Comparison of ENCODE assay signal across 8 mouse cellular contexts in the genomic region with DNA sequence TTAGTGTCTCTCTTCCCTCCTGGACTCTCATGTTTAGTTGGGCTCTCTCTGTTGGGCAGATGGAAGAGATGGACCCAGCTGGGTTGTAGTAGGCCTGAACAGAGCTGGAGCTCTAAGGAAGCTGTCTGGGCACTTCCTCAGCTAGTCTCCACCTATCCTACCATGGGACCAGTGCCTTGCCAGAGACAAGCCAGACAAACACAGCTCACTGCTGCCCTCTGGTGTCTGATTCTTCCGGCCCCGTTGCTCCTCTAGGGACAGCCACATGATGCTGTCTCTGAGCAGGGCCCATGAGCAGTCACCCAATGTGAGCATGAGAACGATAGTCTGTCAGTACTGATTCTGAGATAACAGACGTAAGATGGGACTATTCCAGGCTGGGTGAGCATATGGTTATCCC. TPM values are rescaled to one million over a fixed set of nuclear protein-coding genes. Genes with fewer than 3 reads are reported as not detected.
DNase-seq lines count a peak whose midpoint lies in the region; ATAC-seq and TF ChIP-seq lines count a peak whose summit lies in the region.

No protein-coding gene starts in this region.

- no peaks in the 10 kb centered on the region for H3K79me2 ChIP-seq in MEL (ENCODE audit: control insufficient read depth, insufficient read depth, low read length, poor library complexity)

- intact Hi-C loops in heart, postnatal 14 days (cut with DNase I) = loop anchor here (1.0 to 10.0 kb wide), 5 partner anchors 55 to 634 kb away; partner anchors contain the start of genes Babam2, Mrpl33 and Rbks

- peaks cover 0 to 18% of the 10 kb centered on the region in 2 experiments; a peak in 1 of 4 replicates for H3K4me1 ChIP-seq in MEL (ENCODE audit: control insufficient read depth in 1 of 2, insufficient read depth in 2 of 2, low read length in 2 of 2)
- H3K4me1 ChIP-seq in forebrain, embryonic 14.5 days (ENCODE audit: control insufficient read depth, insufficient read depth, low read length) = no peaks in the 10 kb centered on the region
- H3K4me1 ChIP-seq in lung, embryonic 14.5 days (ENCODE audit: insufficient read depth) = no peaks in the 10 kb centered on the region

- no peak for TF ChIP-seq EP300 in MEL (IDR thresholded peaks at IDR 0.05; ENCODE audit: low read depth in 1 of 2, low read length in 2 of 2)

- H3K9me3 ChIP-seq in MEL (replicated peaks; ENCODE audit: insufficient read depth, low read length) = no peaks in the 10 kb centered on the region
- no peaks in the 10 kb centered on the region for H3K9me3 ChIP-seq in forebrain, embryonic 14.5 days (replicated peaks; ENCODE audit: control insufficient read depth, low read length)
- H3K9me3 ChIP-seq in lung, embryonic 14.5 days (ENCODE audit: low read depth, low read length) = no peaks in the 10 kb centered on the region

- DNase-seq in MEL (ENCODE audit: low read depth, low spot score) = peak; percentile 96
- DNase-seq in c-Kit-positive CD71-positive TER-119-negative erythroid progenitor cells, embryonic 14.5 days (ENCODE audit: low read depth) = peak; percentile 68
- peak; percentile 85 for DNase-seq in forebrain, embryonic 14.5 days (ENCODE audit: low spot score)
- DNase-seq in heart, postnatal 14 days = peak; percentile 92 to 98
- DNase-seq in layer of hippocampus, adult 8-10 months (ENCODE audit: low spot score in 2 of 2) = peak; percentile 87 to 97
- DNase-seq in lung, embryonic 14.5 days = peak; percentile 96
- DNase-seq in retina, postnatal 1 day = peak; percentile 84
- peak; percentile 95 for DNase-seq in thymus, postnatal 4 days

- peaks cover 0 to 6% of the 10 kb centered on the region in 2 experiments; a peak in 1 of 4 replicates for H3K36me3 ChIP-seq in MEL (ENCODE audit: control insufficient read depth in 1 of 2, insufficient read depth in 2 of 2, low read length in 2 of 2)
- no peaks in the 10 kb centered on the region for H3K36me3 ChIP-seq in forebrain, embryonic 14.5 days (ENCODE audit: control insufficient read depth, insufficient read depth, low read length)
- H3K36me3 ChIP-seq in lung, embryonic 14.5 days (ENCODE audit: insufficient read depth) = no peaks in the 10 kb centered on the region

- H3K4me2 ChIP-seq in forebrain, embryonic 14.5 days (ENCODE audit: low read length) = no peak overlapping the region
- no peak overlapping the region for H3K4me2 ChIP-seq in lung, embryonic 14.5 days

- peak; percentile 97 to 100 (median 99); a peak in 5 of 6 replicates for TF ChIP-seq CTCF in MEL (IDR thresholded peaks at IDR 0.05 in 2 of 3, conservative IDR thresholded peaks at IDR 0.05 in 1 of 3; ENCODE audit: control insufficient read depth in 1 of 3, insufficient read depth in 1 of 3, low read depth in 2 of 3, low read length in 3 of 3, poor library complexity in 1 of 3, severe bottlenecking in 1 of 3)
- TF ChIP-seq CTCF in lung, embryonic 14.5 days (IDR thresholded peaks at IDR 0.05; ENCODE audit: low read depth) = peak; percentile 97

- ATAC-seq in forebrain, embryonic 14.5 days = peak; percentile 72
- peak; percentile 84 for ATAC-seq in lung, embryonic 14.5 days (ENCODE audit: insufficient read depth)

- no peaks in the 10 kb centered on the region; a peak in 1 of 4 replicates for H3K27me3 ChIP-seq in MEL (ENCODE audit: control insufficient read depth in 1 of 2, insufficient read depth in 2 of 2, low read length in 2 of 2)
- H3K27me3 ChIP-seq in forebrain, embryonic 14.5 days (replicated peaks; ENCODE audit: control insufficient read depth, insufficient read depth, low read length) = no peaks in the 10 kb centered on the region
- H3K27me3 ChIP-seq in lung, embryonic 14.5 days (ENCODE audit: insufficient read depth, low read length) = no peaks in the 10 kb centered on the region

- no peak; the same call in none of the 2 replicates for TF ChIP-seq RAD21 in MEL (IDR thresholded peaks at IDR 0.05; ENCODE audit: low read depth, low read length)

- H3K27ac ChIP-seq in MEL (ENCODE audit: control insufficient read depth, low read depth, low read length) = no peak overlapping the region
- no peak overlapping the region for H3K27ac ChIP-seq in forebrain, embryonic 14.5 days (ENCODE audit: low read depth, low read length)
- no peak overlapping the region for H3K27ac ChIP-seq in lung, embryonic 14.5 days (ENCODE audit: low read depth)

- WGBS in forebrain, embryonic 14.5 days = 8% methylated on average over 4 of the region's 4 CpGs
- WGBS in lung, embryonic 14.5 days = 10% methylated on average over 4 of the region's 4 CpGs

- peak overlapping the region; percentile 32; the same call in 1 of the 2 replicates for H3K9ac ChIP-seq in MEL (ENCODE audit: control insufficient read depth, low read depth, low read length, poor library complexity, severe bottlenecking)
- H3K9ac ChIP-seq in forebrain, embryonic 14.5 days (ENCODE audit: low read length) = no peak overlapping the region
- H3K9ac ChIP-seq in lung, embryonic 14.5 days = no peak overlapping the region

- H3K4me3 ChIP-seq in MEL (ENCODE audit: control insufficient read depth in 1 of 2, insufficient read depth in 1 of 2, low read depth in 2 of 2, low read length in 2 of 2) = no peak overlapping the region
- H3K4me3 ChIP-seq in forebrain, embryonic 14.5 days (ENCODE audit: low read depth, low read length) = no peak overlapping the region
- no peak overlapping the region for H3K4me3 ChIP-seq in lung, embryonic 14.5 days (ENCODE audit: low read depth, low read length)

- no peak; a peak in 1 of 4 replicates for TF ChIP-seq POLR2A in MEL (IDR thresholded peaks at IDR 0.05; ENCODE audit: control insufficient read depth in 1 of 2, insufficient read depth in 1 of 2, low read depth in 1 of 2, low read length in 2 of 2, poor library complexity in 1 of 2)

TF ChIP-seq in MEL, 35 proteins besides CTCF, POLR2A, EP300 and RAD21:
- TF ChIP-seq SIN3A (IDR thresholded peaks at IDR 0.05; ENCODE audit: low read length) = peak; percentile 72
- peak; percentile 27; the same call in 1 of the 2 replicates for TF ChIP-seq NRF1 (IDR thresholded peaks at IDR 0.05; ENCODE audit: insufficient read depth, low read depth, low read length, poor library complexity, severe bottlenecking)
- no peak for TF ChIP-seq RCOR1 (IDR thresholded peaks at IDR 0.05; ENCODE audit: low read depth, low read length)
- no peak for TF ChIP-seq GABPA (IDR thresholded peaks at IDR 0.05; ENCODE audit: low read depth, low read length)
- 0 out of 2 replicates have a peak, but pooled peaks have one; percentile 44 for TF ChIP-seq ELF1 (IDR thresholded peaks at IDR 0.05; ENCODE audit: low read depth, low read length)
- peak; percentile 58 for TF ChIP-seq USF1 (IDR thresholded peaks at IDR 0.05; ENCODE audit: low read depth, low read length)
- TF ChIP-seq MXI1 (IDR thresholded peaks at IDR 0.05; ENCODE audit: low read depth, low read length) = peak; percentile 51; the same call in 1 of the 2 replicates
- TF ChIP-seq POLR2AphosphoS5 (IDR thresholded peaks at IDR 0.05; ENCODE audit: borderline replicate concordance, low read depth, low read length) = no peak
- peak; percentile 80 for TF ChIP-seq MYC (IDR thresholded peaks at IDR 0.05; ENCODE audit: low read depth, low read length)
- TF ChIP-seq ZMIZ1 (IDR thresholded peaks at IDR 0.05; ENCODE audit: low read depth, low read length) = no peak
- no peak for TF ChIP-seq ZNF384 (IDR thresholded peaks at IDR 0.05; ENCODE audit: low read depth, low read length)
- peak; percentile 99 for TF ChIP-seq ZC3H11A (IDR thresholded peaks at IDR 0.05; ENCODE audit: low read depth, low read length)
- TF ChIP-seq MAFK (IDR thresholded peaks at IDR 0.05; ENCODE audit: borderline replicate concordance, low read depth, low read length) = no peak
- TF ChIP-seq NELFE (IDR thresholded peaks at IDR 0.05; ENCODE audit: low read depth, low read length) = no peak
- TF ChIP-seq TBP (IDR thresholded peaks at IDR 0.05; ENCODE audit: low read depth, low read length) = no peak
- no peak for TF ChIP-seq KAT2A (conservative IDR thresholded peaks at IDR 0.05; ENCODE audit: low read depth, low read length)
- no peak for TF ChIP-seq ZKSCAN1 (IDR thresholded peaks at IDR 0.05; ENCODE audit: low read depth, low read length)
- TF ChIP-seq CHD2 (IDR thresholded peaks at IDR 0.05; ENCODE audit: low read length) = no peak
- TF ChIP-seq TCF12 (IDR thresholded peaks at IDR 0.05; ENCODE audit: low read depth, low read length) = no peak
- no peak for TF ChIP-seq USF2 (IDR thresholded peaks at IDR 0.05; ENCODE audit: borderline replicate concordance in 1 of 2, insufficient read depth in 1 of 2, low read depth in 1 of 2, low read length in 2 of 2)
- no peak for TF ChIP-seq MEF2A (IDR thresholded peaks at IDR 0.05; ENCODE audit: extremely low read depth, insufficient replicate concordance, low read depth, low read length, poor library complexity, severe bottlenecking)
- no peak for TF ChIP-seq MYB (IDR thresholded peaks at IDR 0.05; ENCODE audit: low read depth, low read length)
- no peak for TF ChIP-seq POLR2AphosphoS2 (IDR thresholded peaks at IDR 0.05; ENCODE audit: low read length)
- TF ChIP-seq SMC3 (IDR thresholded peaks at IDR 0.05; ENCODE audit: low read depth, low read length) = peak; percentile 100
- TF ChIP-seq TAL1 (IDR thresholded peaks at IDR 0.05; ENCODE audit: low read length) = no peak
- TF ChIP-seq MAX (IDR thresholded peaks at IDR 0.05; ENCODE audit: low read length) = no peak; the same call in 1 of the 2 replicates
- TF ChIP-seq JUND (IDR thresholded peaks at IDR 0.05; ENCODE audit: low read depth, low read length) = no peak
- no peak for TF ChIP-seq ETS1 (IDR thresholded peaks at IDR 0.05; ENCODE audit: low read depth, low read length)
- 0 out of 2 replicates have a peak, but pooled peaks have one; percentile 17 for TF ChIP-seq HCFC1 (IDR thresholded peaks at IDR 0.05; ENCODE audit: low read depth, low read length)
- TF ChIP-seq UBTF (IDR thresholded peaks at IDR 0.05; ENCODE audit: borderline replicate concordance, insufficient read depth, low read depth, low read length) = no peak
- no peak for TF ChIP-seq GATA1 (IDR thresholded peaks at IDR 0.05; ENCODE audit: low read depth, low read length)
- TF ChIP-seq CHD1 (IDR thresholded peaks at IDR 0.05; ENCODE audit: low read depth, low read length) = no peak
- TF ChIP-seq BHLHE40 (IDR thresholded peaks at IDR 0.05; ENCODE audit: borderline replicate concordance, low read depth, low read length) = no peak

RNA-seq across cellular contexts. Expression of gene Plb1, which starts 34.8 kb away (rescaled TPM):
- total RNA-seq in MEL (2012; rRNA removed) = not detected in 2 replicates
- polyA plus RNA-seq in MEL (2012; ENCODE audit: insufficient read depth in 1 of 2, insufficient read length in 2 of 2, low read depth in 1 of 2, low replicate concordance in 2 of 2, missing spikeins in 1 of 2) = not detected
- polyA plus RNA-seq in forebrain, embryonic 14.5 days (2014; fragmentation: Nextera tagmentation; extraction: Ambion mirVana) = 0.09 TPM in 1 of 2 replicates, not detected in the other
- total RNA-seq in heart, postnatal 14 days (2021) = 1 to 10 TPM; 1.5 to 2.0 TPM
- total RNA-seq in layer of hippocampus, adult 8-10 months (2022) = 1 to 10 TPM in 1 of 4 experiments, under 1 TPM in 3; 0.85 to 1.7 (median 0.94) TPM
- polyA plus RNA-seq in lung, embryonic 14.5 days (2014; fragmentation: Nextera tagmentation; extraction: Ambion mirVana) = 10.9 and 11.4 TPM in 2 replicates
